Mouse (Mus musculus) gastrocnemius, postnatal 14 days (tissue): ENCODE measurements around the gene Gm5565. TPM values are rescaled to one million over a fixed set of nuclear protein-coding genes. Genes with fewer than 3 reads are reported as not detected.
A peak's percentile ranks its signal among the peaks of the same experiment; 100 is the strongest.
"Not testable (repeated sequence)": the region's sequence is repeated elsewhere in the genome, so short reads cannot be mapped to it uniquely, and the experiment has no call there.

Experiments
- DNase-seq: peaks from one replicate; pipeline ENCODE4 v3.0.0; 2021; ENCODE audit warnings: mixed read lengths
- intact Hi-C: fragments of 180-260 bp; cut with DNase I; formaldehyde crosslinking; loops from one replicate; pipeline ENCODE4 v1.15.1; 2025; ENCODE audit warnings: low total_unique reads
- long read RNA-seq, 2 experiments: library from polyadenylated mRNA; stranded (forward); transcript quantifications; one replicate each; pipeline ENCODE4 v2.0.0; 2021
- total RNA-seq, 2 experiments: library from RNA; stranded (reverse); gene quantifications; 2 replicates each; pipeline ENCODE4 v1.2.3; 2021

Gene Gm5565
- total RNA-seq: not detected
- long read RNA-seq, experiment 1: 0 reads
- long read RNA-seq, experiment 2: 0 reads

DNA sequence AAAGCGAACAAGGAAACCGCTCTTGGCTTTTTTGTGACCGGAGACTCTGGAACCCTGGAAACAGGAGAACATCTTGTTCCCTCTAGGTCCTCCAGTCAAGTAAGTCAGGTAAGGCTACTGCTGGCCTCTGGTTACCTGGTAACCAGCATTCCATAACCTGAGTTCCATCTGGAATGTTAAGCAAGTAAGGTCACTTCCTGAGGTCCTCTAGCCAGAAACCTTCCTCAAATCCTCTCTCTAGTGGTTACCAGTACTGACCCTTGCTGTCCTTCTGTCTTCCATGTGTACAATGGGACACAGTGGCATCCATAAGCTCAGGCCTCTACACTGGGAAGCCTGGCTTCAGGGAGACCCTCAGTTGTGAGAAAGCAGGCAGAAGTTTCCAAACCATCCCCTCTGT, at the start of gene Gm5565:
Gm5565 (minus strand) TSS at position 101 of the 400 bp plus-strand sequence.
- intact Hi-C loops: not testable (repeated sequence)

DNA sequence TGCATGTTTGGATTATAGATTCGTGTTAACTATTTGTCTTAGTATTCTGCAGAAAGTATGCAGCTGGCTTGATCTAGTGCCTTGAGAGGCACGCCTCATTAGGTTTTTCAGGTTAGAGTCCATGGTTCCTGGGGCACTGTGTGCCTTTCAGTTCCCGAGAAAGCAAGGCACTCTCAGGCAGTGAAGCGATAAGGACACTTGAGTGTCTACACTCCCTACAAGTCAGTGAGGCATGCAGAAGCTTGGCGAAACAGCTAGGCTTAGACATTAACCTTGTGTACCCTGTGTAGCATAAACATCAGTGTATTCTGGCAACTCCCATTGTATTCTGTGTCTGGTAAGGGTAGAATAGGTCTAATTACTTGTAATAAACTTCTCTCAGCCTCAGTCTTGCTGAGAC, 45.2 kb upstream of the Gm5565 start:
- DNase-seq: no peak
- intact Hi-C loops: no loop called here

More for the DNA sequence above, at the start of gene Gm5565:
- DNase-seq: not testable (repeated sequence)

DNA sequence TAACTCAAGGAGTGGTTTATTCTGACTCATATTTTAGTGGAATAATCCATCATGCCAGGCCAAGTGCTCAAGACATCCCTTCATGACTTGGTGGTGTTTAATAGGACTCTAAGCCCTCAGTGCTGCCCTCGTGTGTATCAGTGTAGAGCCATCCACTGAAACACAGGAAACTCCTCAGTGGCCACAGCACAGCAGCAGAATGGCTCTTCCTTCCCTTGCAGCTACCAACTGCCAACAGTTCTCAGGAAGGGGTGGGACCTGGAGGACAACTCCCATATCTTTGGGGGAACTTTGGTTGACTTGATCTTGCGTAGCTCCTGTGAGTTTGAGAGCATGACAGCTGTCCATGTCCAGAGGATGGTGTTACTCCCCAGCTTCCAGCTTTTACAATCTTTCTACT, 43.6 kb upstream of the Gm5565 start:
- intact Hi-C loops: no loop called here
- DNase-seq: no peak

DNA sequence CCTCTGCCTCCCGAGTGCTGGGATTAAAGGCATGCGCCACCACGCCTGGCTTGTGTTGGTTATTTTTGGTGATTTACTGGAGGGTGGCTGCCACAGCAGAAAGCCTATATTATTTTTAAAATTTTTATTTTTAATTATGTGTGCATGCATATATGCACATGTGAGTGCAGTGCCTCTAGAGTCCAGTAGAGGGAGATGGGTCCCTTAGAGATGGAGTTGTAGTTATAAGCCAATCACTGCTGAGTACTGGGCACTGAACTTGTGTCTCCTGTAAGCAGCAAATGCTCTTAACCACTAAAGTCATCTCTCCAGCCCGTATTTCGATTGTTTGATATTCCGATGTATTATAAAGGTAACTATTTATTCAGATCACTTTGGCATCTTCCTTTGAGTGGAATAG, 40.2 kb upstream of the Gm5565 start:
- intact Hi-C loops: no loop called here
- DNase-seq: no peak

DNA sequence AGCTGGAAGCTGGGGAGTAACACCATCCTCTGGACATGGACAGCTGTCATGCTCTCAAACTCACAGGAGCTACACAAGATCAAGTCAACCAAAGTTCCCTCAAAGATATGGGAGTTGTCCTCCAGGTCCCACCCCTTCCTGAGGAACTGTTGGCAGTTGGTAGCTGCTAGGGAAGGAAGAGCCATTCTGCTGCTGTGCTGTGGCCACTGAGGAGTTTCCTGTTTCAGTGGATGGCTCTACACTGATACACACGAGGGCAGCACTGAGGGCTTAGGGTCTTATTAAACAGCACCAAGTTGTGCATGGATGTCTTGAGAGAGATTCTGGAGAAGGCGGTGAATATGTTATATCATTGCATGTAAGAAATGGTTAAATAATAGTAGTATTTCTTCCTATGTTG, 39.2 kb upstream of the Gm5565 start:
- DNase-seq: no peak
- intact Hi-C loops: no loop called here

DNA sequence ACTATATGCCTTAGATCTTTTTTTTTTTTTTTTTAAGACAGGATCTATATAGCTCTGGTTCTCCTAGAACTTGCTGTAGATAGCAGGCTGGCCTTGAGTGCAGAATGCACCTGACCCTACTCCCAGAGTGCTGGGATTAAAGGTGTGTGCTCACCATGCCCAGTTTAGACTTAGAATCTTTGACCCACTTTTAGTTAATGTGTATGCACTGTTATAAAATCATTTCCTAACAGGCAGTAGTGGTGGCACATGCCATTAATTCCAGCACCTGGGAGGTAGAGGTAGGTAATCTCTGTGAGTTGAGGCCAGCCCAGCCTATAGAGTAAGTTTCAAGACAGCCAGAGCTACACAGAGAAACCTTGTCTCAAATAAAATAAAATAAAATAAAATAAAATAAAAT, 38.7 kb upstream of the Gm5565 start:
- intact Hi-C loops: no loop called here
- DNase-seq: no peak

DNA sequence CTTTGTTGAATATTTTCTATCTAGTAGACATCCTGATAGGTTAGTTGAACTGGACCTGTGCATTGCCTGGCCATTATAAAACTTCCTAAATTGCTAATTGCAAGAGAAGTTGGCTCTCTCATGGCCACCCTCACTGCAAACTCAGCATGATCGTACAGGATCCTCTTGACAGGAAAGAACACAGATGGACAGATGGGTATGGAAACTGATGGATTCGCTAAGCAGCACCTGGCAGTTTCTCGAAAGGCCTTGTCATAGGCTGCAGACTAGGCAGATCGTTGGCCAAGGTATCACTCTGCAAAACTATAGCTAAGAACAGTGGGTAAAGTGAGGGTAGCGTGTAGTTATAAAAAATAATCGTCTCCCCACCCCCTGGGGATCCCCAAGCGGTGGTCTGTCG, 33.0 kb upstream of the Gm5565 start:
- intact Hi-C loops: no loop called here
- no peak for DNase-seq

DNA sequence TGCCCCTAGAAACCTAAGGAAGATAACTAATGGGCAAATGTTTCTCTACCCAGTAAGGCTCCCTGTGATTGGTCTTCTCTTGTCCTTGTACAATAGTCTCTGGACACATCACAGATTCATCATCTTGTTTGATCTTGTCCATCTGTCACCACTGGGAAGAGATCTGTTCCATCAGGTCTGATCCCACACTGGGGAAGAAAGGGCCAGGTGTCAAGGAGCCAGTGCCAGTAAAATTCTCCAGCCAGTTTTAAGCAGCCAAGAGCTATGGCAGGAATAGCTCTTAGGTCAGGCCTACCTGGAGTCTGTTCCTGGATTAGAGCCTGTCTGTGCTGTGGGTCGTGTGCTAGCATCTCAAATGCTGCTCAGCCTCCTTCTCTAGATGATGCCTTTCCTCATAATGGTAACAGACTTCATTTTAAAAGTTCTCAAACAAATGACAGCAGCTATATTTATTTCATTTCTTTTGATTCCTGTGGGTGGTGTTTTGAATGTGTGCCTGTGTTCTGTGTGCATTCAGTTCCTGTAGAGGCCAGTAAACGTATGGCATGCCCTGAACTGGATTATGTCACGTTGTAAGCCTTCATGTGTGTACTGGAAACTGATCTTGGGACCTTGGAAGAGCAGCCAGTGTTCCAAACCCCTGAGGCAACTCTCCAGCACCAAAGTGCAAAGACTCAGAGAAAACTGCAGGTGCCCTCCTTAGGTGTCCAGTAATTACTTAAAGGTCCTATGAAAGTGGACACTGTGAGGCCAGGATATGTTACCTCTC, 30.3 kb upstream of the Gm5565 start:
- intact Hi-C loops: no loop called here
- no peak for DNase-seq

DNA sequence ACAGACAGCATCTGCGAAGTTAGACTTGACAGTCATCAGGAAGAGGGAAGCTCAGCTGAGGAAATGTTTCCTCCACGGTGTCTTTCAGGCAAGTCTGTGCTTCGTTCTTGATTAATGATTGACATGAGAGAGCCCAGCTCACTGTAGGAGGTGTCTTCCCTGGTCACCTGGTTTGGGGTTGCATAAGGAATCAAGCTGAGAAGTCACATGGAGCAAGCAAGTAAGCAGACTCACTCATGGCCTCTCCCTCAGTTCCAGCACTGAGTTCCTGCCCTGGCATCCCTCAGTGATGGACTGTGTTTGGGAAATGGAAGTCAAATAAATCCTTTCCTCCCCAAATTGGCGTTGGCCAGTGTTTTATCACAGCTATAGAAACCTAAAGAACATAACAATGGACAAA, 29.8 kb upstream of the Gm5565 start:
- DNase-seq: no peak
- intact Hi-C loops: no loop called here

DNA sequence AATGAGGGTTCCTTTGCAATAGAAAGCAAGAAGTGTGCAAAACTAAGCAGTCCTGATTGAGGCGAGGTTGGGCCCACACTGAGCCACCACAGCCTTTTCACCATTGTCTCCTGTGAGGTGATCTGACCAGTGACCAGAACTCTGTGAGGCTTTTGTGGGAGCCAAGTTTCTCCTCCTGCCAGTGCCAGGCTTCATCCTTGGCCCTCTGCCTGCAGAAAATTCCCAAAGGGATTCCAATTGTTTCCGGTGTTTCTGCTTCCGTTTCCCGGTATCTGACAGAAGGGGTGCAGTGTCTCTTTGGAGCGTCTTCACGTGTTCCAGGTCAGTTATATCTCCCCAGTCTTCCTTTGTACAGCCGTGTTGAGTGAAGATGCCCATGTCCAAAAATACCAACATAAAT, 28.4 kb upstream of the Gm5565 start:
- intact Hi-C loops: loop anchor here (5.0 kb wide), 1 partner anchor 109 kb away; no protein-coding TSS in a partner anchor
- DNase-seq: no peak

DNA sequence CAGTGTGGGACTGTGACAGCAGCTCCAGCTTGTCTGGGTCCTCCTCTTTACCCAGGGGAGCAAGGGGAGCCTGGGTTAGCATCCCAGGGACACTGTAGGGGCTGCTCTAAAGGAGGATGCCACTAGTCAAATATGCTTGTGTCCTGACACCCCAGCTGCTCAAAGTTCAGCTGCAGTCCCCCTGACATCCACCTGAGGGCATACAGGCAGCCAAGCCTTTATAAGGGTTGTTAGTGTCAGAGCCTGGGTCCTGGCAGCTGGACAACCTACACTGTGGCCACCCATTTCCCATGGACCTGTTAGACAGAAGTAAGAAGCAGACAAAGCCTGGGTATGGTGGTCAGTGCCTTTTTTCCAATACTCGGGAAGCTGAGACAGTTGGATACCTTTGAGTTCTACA, 27.8 kb upstream of the Gm5565 start:
- no peak for DNase-seq
- intact Hi-C loops: loop anchor here (5.0 kb wide), 1 partner anchor 109 kb away; no protein-coding TSS in a partner anchor

DNA sequence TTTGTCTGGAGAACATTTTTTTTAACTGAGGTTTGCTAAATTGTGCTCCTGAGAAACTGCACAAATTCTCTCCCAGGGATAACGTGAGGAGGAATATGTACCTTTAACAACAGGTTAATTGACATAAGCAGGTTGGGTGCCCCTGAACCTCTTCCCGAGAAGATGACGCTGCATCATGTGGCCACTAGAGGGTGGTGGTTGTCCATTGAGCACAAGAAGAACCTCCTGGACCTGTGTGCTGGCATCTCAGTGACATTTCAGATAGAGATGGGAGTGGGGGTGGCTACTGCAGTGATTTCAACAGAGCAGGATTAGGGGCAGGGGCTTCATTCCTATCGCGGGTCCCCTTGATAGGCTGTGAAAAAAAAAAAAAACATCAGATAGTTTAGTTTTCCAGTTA, 27.1 kb upstream of the Gm5565 start:
- intact Hi-C loops: loop anchor here (5.0 kb wide), 1 partner anchor 110 kb away; no protein-coding TSS in a partner anchor
- peak; percentile 53 for DNase-seq

DNA sequence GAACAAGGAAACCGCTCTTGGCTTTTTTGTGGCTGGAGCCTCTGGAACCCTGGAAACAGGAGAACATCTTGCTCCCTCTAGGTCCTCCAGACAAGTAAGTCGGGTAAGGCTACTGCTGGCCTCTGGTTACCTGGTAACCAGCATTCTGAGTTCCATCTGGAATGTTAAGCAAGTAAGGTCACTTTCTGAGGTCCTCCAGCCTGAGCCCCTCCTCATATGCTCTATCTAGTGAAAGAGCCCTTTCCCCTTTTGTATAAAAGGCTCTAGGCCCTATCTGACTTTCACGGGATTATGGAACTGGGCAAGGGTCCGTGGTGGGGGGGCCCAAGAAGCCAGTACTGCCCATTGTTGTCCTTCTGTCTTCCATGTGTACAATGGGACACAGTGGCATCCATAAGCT, 24.9 kb upstream of the Gm5565 start, which contains the start of gene 1700001J03Rik:
1700001J03Rik (minus strand) TSS at position 101 of the 400 bp plus-strand sequence.
- intact Hi-C loops: loop anchor here (5.0 kb wide), 1 partner anchor 112 kb away; no protein-coding TSS in a partner anchor
- DNase-seq: not testable (repeated sequence)

DNA sequence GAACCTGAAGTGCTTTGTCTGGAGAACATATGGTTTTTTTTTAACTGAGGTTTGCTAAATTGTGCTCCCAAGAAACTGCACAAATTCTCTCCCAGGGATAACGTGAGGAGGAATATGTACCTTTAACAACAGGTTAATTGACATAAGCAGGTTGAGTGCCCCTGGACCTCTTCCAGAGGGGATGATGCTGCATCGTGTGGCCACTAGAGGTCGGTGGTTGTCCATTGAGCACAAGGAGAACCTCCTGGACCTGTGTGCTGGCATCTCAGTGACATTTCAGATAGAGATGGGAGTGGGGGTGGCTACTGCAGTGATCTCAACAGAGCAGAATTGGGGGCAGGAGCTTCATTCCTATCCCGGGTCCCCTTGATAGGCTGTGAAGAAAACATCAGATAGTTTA, 12.4 kb upstream of the Gm5565 start:
- intact Hi-C loops, DNase-seq: not testable (repeated sequence)

DNA sequence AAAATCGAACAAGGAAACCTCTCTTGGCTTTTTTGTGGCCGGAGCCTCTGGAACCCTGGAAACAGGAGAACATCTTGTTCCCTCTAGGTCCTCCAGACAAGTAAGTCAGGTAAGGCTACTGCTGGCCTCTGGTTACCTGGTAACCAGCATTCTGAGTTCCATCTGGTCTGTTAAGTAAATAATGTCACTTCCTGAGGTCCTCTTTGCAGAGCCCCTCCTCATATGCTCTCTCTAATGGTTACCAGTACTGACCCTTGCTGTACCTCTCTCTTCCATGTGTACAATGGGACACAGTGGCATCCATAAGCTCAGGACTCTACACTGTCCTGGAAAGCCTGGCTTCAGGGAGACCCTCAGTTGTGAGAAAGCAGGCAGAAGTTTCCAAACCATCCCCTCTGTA, 10.3 kb upstream of the Gm5565 start, which contains the start of gene Gm6309:
Gm6309 (minus strand) TSS at position 101 of the 400 bp plus-strand sequence.
- intact Hi-C loops: not testable (repeated sequence)

DNA sequence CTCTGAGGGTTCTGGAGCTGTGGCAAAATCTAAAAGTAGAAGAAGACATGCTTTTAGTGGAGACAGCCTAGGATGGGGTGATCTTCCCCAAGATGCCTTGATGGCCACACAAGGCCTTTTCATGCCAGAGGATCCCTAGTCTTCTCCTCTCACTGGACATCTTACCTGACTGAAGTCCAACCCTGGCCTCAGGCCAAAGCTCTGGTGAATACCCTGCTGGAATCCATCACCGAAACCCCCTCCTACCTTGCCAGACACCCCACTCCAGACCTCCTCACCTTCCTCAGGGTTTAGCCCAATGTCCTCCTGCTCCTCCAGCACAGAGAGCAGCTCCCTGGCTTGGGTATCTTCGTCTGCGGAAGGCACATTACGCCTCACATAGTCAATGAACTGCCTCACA, 2.0 kb downstream of the Gm5565 start:
- intact Hi-C loops, DNase-seq: not testable (repeated sequence)

More for the DNA sequence above, 10.3 kb upstream of the Gm5565 start, which contains the start of gene Gm6309:
- not testable (repeated sequence) for DNase-seq

DNA sequence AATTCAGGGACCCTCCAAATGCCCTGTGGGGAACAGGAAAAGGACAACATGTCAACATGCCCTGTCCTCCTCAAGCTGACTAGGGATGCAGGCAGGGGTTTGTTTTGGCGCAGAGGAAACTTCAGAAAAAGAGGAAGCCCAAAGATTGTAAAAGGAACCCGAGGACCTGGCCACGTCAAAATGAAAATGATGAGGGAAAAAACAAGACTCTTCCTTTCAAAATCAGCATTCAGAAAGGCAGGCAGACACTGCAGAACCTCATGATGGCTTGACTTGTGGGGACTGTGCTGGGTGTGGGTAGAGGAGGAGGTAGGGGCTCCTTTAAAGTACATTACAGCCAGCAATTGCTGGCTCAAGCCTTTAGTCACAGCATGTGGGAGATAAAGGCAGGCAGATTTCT, 9.9 kb downstream of the Gm5565 start:
- no peak for DNase-seq
- intact Hi-C loops: no loop called here

DNA sequence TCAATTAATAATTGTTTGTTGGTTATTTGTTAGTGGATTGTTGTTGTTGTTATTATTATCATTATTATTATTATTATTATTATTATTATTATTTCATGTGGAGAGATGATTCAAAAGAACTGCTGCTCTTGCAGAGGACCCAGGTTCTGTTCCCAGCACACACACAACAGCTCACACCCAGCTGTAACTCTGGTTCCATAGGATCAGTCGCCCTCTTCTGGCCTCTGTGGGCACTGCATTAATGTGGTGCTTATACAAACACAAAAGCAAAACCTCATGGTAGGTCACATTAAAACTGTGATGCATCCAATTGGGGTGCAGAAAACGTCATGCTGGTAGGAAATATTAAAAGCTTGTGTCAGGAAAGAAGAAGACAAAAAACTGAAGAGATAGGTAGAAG, 12.4 kb downstream of the Gm5565 start:
- no peak for DNase-seq
- intact Hi-C loops: no loop called here
